Mouse (Mus musculus) monocyte, adult 5-6 weeks (primary cell): ENCODE data around the gene Acer3. TPM values are rescaled to one million over a fixed set of nuclear protein-coding genes. Genes with fewer than 3 reads are reported as not detected.
A peak's percentile ranks its signal among the peaks of the same experiment; 100 is the strongest.
"Not testable (repeated sequence)": the region's sequence is repeated elsewhere in the genome, so short reads cannot be mapped to it uniquely, and the experiment has no call there.

ENCODE experiments used
- ATAC-seq: fragments of 153-309, 156-312 bp; replicated peaks from 2 replicates; pipeline ENCODE4 v1.8.0; 2017; ENCODE audit warnings: mild to moderate bottlenecking; ENCODE audit not compliant: low TSS enrichment, insufficient number of reproducible peaks, severe bottlenecking, poor library complexity, low FRiP score
- total RNA-seq: library from RNA; stranded (forward); fragments of 200-1000, 200-491, 200-594 nt; gene quantifications from 3 replicates; pipeline ENCODE4 v1.2.3, GENCODE M21; 2017

Gene Acer3
- total RNA-seq, 1 experiment from 2014 or later = 164 TPM

DNA sequence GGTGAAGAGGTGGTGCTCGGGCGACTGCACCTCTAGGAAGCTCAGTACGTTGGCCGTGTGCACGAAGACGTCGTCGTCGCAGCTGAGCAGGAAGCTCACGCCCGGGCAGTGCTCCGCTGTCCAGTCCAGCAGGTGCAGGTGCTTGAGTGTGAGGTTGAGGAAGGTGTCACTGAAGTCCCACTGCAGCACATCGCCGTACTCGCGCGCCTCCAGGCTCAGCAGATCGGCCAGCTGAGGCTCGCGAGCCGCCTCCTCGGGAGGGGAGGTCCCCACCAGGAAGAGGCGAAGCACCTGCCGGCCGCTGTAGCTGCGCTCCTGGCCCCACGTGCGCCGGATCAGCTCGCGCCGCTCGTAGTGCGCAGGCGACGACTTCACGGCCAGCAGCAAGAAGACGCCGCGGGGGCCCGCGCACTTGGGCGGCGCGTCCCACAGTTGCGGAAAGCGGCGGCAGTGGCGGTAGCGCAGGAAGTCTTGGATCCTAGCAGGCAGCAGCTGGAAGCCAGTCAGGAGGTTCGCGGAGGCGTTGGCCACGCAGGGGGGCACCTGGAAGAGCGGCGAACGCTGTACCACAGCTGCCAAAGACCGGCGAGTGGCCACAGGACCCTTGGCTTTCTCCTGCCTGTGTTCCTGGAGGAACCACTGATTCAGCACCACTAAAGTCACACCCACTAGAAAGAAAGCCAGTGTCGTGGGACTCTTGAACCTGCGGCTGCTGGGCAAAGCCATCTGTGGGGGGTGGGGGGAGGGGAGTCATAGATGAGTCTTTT is 126.8 kb downstream of the Acer3 start:
- ATAC-seq = no peak

DNA sequence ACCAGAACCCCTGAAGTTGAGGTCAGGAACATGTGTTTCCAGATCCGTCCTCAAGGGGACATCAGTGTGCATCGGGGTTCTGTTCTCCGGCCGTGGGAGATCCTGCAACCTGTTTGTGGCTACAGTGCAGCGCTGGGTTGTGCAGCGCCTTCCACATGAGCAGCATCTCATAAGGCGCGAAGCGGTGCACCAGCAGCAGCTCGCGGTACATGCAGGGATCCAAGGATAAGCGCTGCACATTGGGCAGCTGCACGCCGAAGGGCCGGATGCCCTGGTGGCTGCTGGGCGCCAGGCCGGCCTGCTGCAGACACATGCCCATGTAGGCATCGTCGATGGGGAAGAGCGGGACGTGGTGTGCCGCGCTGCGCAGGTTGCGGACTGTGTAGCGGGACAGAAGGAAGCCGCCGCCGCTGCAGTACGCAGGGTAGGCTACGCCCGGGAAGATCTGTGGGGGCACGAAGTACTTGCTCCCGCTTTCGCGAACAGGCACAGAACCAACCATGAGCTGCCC is 127.4 kb downstream of the Acer3 start:
- peak; percentile 24; the same call in 1 of the 2 replicates for ATAC-seq

DNA sequence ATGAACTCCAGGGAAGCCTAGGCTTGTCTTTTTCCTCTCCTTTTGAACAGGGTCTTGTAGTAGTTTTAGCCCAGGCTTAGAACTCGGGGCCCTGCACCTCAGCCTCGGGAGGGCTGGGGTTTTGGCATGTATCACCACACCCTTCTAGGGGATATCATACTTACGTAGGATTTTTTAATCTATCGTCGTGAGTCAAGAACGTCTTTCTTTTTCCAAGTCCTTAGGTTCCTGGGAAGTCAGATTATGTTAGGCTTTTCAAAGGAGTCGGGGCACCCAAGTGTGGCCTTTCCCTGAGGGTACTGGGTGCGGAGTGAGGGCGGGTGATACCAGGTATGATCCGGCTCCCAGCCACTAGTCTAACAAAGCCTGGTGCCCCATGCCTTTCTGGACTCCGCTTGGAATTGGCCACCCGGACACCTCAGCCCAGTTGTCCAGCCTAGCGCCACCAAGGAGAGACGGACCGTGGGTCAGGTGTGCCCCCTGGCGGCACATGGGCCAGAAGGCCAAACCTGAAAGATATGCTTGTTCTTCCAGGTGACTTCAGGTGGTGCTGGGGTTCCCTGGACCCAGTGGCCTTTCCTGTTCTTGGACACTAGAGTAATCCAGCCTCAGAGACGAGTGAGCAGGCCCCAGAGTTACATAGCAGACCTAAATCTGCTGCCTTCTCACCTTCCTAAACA is 129.3 kb downstream of the Acer3 start:
- no peak for ATAC-seq

DNA sequence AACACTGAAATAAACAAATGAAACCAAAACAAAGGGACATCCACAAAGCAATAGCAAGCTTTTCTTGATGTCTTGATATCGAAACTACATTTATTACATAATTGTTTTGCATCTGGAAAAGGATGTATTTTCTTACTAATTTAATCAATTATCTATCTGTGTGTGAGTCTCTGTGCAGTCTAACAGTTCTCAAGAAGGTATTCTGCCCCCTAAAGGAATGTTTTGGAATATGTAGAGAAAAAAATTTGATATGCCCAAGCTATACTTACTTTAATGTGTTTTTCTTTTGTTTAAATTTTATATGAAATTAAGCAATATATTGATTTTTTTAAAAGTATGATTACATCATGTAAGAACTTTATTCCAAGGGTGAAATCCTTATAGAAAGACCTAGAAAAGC is 130.4 kb downstream of the Acer3 start:
- ATAC-seq = no peak

DNA sequence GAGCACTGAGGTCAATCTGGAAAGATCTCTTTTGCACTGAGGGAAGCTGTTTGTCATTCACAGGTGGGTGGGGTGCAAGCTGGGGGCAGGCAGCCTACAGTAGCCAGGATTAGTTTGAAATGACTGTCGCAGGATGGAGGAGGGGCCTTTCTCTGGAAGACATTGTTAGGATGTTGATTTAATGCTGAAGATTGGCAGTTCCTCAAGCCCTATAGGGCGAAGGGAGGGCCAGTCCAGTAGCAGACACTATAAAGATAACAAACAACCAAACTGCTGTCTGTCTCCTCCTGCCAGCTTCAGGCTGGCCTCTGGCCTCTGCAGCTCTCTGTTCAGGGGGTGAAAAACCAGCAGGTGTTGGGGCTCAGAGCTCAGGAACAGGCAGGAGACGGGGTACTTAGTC is 131.3 kb downstream of the Acer3 start:
- ATAC-seq = no peak

DNA sequence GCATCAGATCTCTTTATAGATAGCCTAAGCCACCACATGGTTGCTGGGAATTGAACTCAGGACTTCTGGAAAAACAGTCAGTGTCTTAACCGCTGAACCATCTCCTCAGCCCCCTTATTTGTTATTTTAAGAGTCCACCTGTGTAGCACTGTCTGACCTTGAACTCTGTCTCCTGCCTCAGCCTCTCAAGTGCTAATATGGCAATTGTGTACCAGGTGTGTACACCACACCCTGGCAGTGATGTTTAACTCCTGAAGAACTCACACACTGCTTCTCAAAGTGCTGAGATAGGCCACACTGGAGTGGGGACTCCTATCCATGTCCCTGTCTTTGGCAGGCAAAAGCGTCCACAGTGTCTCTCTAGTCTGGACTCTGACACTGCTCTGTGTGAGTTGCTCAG is 132.3 kb downstream of the Acer3 start:
- no peak for ATAC-seq

DNA sequence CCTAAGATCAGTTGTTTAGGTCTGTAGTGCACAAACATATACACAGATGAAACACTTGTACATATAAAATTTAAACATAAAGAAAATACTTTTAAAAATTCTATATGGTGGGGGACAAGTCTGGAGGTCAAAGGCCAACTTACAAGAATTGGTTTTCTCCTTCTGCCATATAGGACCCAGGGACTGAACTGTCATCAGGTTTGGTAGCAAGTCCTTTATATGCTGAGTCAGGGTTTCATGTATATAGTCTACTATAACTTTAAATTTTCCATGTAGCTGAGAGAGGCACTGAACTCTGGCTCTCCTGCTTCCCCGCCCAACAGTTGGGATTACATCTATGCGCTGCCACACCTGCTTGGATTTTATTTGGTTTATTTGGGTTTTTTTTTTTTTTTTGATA is 132.8 kb downstream of the Acer3 start:
- no peak for ATAC-seq

DNA sequence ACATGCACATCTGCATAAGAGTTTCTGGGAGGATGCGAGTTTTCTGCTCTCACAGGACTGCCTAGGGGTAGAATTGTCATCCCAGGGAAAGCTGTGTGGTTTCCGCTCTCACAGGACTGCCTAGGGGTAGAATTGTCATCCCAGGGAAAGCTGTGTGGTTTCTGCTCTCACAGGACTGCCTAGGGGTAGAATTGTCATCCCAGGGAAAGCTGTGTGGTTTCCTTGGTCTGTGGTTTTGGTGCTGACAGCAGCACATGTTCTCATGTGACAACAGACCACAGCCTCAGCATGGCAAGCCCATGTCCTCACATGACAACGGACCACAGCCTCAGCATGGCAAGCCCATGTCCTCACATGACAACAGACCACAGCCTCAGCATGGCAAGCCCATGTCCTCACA is 133.7 kb downstream of the Acer3 start:
- not testable (repeated sequence) for ATAC-seq

DNA sequence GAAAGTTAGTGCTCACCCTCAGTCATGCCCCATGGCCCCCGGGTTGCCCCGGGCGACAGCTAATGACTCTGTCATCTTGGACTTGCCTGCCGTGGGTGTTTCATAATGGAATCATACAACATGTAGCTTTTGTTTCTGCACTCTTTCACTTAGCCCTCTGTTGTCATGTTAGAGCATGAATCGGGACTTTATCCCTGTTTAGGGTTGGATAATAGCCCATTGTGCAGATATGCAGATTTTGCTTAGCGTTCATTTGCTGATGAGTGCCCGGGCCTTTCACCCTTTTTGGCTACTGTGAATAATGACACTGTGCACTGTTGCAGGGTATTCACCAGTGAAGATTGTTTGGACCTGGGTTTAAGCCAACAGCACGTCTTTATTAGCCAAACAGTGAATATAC is 134.4 kb downstream of the Acer3 start:
- ATAC-seq = no peak

DNA sequence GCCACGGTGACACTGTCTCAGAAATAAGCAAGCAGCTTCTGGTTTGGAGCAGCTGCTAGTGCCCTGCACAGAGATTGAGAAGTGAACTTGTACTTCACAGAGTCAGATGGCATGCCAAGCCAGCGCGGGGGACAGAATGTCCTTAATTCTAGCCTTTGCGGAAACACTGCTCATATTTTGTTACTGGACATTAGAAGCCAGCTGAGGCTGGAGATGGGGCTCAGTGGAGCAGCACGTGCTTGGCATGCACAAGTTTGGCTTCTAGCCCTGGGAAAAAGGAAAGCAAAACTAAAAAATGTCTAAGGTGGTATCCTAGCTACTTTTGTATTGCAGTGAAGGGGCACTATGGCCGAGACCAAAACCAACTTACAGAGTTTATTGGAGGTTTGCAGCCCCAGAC is 135.7 kb downstream of the Acer3 start:
- ATAC-seq = no peak

DNA sequence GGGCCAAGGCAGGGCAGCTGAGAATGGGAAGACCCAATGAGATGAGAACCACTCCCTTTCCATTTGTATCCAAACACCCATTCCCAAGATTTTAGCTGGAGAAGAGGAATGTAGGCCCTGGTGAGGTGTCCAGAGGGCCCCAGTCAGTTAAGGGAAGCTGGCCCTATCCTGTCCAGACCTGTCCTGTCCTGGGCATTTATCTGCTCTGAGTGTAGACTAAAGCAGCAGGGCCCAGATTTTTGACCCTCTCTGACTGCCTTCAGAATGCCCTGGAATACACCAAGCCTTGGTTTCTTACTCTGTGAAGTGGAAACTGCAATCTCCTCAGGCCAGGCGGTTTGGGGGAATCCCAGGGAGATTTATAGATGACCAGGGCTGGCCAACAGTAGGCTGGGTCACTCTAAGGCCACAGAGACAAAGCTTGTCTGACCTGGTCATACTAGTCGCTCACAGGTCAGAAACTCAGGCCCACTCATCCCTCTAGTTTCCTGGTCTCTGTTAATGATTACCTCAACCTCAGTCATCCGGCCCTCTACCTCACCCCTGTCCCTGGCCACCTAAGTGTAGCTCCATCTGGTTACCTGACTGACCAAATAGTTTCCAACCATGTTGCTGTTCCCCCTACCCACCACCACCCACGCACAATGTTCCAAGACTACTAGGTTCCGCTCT is 142.3 kb downstream of the Acer3 start:
- no peak for ATAC-seq

DNA sequence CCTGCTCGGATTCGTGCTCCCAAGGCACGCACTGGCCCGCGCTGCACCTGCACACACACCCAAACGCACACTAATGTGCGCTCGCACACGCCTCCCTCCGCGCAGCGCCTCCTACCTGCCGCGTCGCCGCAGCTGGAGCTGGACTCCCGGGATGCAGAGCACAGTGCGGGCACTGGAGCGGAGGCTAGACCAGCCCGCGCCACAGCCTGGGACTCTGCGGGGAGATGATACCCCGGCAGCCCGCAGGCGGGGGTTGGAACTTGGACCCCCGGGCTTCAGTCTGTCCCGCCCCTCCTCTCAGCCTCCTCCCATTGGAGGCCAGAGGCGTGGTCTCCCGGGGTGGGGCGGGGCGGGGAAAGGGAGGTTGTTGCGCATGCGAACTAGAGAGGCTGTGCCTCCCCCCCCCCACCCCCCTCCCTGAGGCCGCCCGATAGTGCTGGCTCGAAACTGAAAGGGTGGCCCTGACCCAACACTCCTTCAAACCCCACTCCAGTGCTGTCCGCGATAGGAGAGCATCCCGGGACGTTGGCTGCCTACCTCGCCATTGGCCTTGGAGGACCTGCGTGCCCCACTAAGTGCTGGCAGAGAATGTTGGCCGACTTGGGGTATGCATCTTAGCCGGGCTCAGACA is 143.0 kb downstream of the Acer3 start, which contains the start of gene Capn5:
TSS of gene Capn5 (minus strand) at position 346 of the 631 bp plus-strand sequence.
- peak; percentile 56 for ATAC-seq

DNA sequence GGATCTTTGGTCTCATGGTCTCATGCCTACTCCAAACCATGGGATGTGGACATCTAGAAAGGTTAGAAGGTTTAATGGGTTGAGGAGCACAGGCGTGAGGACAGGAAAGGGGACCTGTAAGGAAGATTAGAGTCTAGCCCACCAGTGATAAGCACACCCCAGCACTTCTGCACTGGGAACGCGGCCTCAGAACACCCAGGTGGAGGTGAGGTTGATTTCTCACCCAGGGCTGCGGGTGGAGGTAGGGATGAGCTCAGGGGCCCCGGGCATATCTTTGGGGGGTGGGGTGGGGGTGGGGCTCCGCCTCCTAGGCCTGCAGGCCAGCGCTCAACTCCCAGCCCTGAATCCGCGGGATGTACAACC is 143.5 kb downstream of the Acer3 start:
- ATAC-seq = no peak

DNA sequence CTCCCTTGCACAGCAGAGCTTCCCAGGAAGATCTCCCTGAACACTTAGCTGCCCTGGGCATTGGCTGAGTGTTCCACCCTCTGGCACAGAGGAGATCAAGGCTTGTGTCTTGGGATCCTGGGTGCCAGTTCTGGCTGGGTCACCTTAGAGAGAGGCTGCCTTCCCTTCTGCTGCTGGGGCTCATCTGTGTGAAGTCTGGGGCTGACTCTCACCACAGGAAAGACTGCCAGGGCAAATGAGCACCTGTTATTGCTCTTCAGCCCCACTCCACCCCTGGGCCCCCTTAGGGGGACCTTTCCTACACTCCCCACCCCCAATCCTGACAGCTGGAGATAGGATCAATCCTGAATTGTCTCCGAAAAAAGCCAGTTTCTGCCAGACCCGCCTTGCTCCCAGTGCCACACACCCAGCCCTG is 143.9 kb downstream of the Acer3 start:
- ATAC-seq = no peak

DNA sequence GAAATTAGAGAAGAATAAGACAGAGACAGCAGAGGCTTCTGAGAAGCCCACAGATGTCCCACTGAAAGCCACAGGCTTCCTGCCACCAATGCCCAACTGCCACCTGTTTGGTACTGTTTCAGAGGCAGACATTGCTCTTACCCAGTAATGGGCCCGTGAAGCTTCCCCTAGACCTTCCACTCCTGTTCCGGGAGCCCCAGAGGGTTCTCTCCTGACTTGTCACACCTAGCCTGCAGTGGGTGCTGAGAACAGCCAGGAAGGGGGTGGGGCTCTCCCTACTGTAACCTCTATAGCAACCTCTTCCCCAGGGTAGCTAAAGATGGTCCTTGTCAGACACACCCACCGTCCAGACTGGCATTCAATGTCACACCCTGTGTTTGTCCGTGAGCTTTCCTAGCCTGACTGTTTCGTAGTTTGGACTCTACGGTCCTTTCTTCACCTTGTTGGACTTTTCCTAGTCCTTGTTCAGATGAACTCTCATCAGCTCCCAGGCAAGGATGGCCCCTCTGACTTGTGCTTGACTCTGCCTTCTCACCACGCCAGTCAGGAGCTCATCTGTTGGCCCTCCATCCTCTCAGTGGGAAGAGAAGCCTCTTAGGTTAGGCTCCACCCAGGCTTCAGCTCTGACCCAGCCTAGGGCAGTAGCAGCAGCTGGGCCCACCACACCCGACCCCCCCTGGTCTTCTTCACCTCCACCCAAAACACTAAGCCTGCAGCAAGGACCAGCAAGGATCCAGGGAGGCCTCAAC is 144.5 kb downstream of the Acer3 start:
- ATAC-seq = no peak

DNA sequence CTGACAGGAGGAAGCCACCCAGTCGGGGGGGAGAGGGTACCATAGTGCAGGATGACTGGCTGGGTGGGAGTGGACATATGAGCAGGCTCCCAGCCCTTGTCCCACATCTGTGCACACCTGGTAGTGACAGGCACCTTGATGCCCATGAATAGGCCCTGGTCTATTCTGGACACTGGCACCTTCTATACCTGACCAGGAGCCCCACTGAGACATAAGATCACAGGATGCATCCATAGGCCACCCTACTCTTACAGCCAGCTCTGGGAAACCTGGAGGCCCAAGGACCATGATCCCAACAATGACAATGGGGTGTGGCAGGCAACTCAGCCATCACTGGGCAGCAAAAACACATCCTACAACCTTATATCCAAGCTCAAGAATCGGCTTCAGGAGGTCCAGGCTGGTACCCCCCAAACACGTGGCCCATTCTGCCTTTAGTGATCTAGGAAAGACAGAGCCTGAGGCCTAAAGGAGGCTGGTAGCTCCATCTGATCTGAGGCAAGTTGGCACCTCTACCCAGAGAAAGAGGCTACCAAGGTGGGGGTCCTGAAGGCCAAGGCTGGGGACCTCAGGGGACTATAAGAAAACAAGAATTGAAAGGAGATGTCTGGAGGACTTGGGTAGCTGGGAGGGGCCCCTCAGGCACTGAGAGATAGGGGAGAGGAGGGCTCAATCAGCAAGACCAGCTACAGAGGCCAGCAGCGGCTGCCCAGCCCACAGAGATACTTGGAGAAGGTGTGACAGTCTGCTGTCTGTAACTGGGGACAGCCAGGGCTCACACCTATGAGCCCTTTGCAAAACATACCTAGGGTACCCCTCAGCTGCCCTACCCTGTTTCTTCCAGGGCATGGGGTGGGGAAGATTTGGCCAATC is 145.9 kb downstream of the Acer3 start:
- no peak for ATAC-seq

DNA sequence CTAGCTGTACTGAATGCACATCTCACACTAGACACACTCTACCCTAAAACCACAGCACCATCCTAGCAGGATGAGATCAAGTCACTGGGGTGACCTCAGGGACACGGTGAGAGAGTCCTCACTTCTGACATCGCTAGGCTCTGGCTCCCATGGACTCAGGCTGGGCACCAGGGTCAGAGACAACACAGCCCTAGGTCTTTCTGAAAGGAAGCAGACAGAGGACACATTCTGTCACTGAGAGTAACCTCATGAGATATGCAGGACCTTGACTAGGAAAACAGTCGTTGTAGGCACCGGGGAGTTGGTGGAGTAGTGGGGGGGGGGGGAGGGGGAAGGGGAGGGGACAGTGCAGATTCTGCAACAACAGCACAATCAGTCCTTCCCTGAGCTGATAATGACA is 147.6 kb downstream of the Acer3 start:
- no peak for ATAC-seq

DNA sequence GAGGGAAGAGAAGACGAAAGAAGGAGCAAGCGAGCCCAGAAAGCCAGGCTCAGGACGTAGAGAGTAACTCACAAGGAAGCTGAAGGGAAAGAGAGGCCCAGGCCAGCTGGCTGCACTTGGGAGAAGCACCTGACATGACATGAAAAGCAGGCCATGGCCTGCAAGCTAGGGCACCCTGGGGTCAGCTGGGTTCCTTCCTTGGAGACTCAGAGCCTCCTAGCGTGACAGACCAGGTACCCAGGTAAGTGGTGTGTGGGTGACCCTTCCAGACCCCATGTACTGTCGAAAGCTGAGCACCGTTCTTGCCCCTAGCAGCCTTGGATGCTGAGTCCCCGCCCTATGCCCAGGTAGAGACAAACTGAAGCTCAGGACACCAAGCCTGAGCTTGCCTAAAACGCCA is 148.3 kb downstream of the Acer3 start:
- ATAC-seq = no peak
